Mouse (Mus musculus): ENCODE measurements around the gene Lgals9. TPM values are rescaled to one million over a fixed set of nuclear protein-coding genes. Genes with fewer than 3 reads are reported as not detected.

The Lgals9 gene
- total and polyA plus RNA-seq, 2 experiments from 2014 or later, result 21.8 to 24.0 TPM

DNA sequence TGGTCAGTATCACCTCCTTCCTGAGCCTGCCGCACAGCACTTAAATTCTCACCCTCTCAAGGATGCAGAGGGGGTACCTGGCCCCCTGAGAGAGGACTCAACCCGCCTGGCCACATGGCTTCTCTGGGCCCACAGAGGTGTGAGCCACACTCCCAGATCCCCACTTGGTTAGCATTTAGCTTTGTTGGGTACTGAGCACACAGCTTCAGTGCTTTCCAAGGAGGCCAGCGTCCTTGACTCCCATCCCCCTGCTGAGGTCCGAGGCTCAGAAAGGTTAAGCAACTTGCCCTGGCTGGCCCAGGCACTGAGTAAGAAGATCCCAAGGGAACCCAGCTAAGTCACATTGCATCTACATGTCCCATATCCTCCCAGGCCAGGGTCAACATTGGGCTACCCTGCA is 16.6 kb downstream of the Lgals9 start:
- TF ChIP-seq CTCF (IDR thresholded peaks at IDR 0.05; ENCODE audit: low read depth), result no peak
- DNase-seq (ENCODE audit: low spot score), result no peak
- no peak for ATAC-seq
- 92% methylated on average over 4 of the region's 4 CpGs for WGBS
- Histone ChIP-seq H3K4me2 (ENCODE audit: low read depth, low read length) (no peak overlapping the region), H3K4me1 (ENCODE audit: insufficient read depth, low read length) (peaks cover 2% of the 10 kb centered on the region; the same call in 1 of the 2 replicates), H3K9ac (replicated peaks; ENCODE audit: low read length) (no peak overlapping the region), H3K4me3 (ENCODE audit: low read length) (no peak overlapping the region), H3K9me3 (ENCODE audit: low read length) (no peaks in the 10 kb centered on the region), H3K27me3 (ENCODE audit: insufficient read depth, low read length) (no peaks in the 10 kb centered on the region), H3K36me3 (ENCODE audit: insufficient read depth, low read length) (no peaks in the 10 kb centered on the region), H3K27ac (no peak overlapping the region)

GRCm38 (mm10) chr11:78967371-78967770 is 17.4 kb downstream of the Lgals9 start:
- no peak overlapping the region for H3K4me2 ChIP-seq (ENCODE audit: low read depth, low read length)
- ATAC-seq, result no peak
- WGBS, result 30% methylated on average over 4 of the region's 4 CpGs

DNA sequence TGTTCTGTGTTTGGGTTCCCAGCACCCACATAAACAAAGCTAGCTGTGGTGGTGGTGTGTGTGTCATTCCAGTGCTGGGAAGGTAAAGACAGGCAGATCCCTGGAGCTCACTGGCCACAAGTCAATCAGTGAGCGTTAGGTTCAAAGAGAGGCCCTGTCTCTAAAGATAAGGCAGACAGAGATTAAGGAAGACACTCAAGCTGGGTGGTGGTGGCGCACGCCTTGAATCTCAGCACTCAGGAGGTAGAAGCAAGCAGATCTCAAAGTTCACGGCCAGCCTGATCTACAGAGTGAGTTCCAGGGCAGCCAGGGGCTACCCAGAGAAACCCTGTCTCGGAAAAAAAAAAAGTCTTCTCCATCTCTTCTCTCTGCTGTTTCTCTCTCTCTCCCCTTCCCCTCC is 23.5 kb downstream of the Lgals9 start:
- H3K36me3 ChIP-seq (ENCODE audit: insufficient read depth, low read length), result no peaks in the 10 kb centered on the region
- DNase-seq (ENCODE audit: low spot score), result no peak
- TF ChIP-seq CTCF (IDR thresholded peaks at IDR 0.05; ENCODE audit: low read depth), result no peak
- no peaks in the 10 kb centered on the region for H3K9me3 ChIP-seq (ENCODE audit: low read length)
- H3K9ac ChIP-seq (replicated peaks; ENCODE audit: low read length), result no peak overlapping the region
- ATAC-seq, result no peak
- H3K4me3 ChIP-seq (ENCODE audit: low read length), result no peak overlapping the region
- H3K4me1 ChIP-seq (ENCODE audit: insufficient read depth, low read length), result no peaks in the 10 kb centered on the region
- H3K27ac ChIP-seq, result no peak overlapping the region
- WGBS, result 87% methylated on average over 5 of the region's 5 CpGs
- no peaks in the 10 kb centered on the region for H3K27me3 ChIP-seq (ENCODE audit: insufficient read depth, low read length)
- no peak overlapping the region for H3K4me2 ChIP-seq (ENCODE audit: low read depth, low read length)

More at GRCm38 (mm10) chr11:78967371-78967770, 17.4 kb downstream of the Lgals9 start:
- TF ChIP-seq CTCF (IDR thresholded peaks at IDR 0.05; ENCODE audit: low read depth), result peak; percentile 74
- H3K4me1 ChIP-seq (ENCODE audit: insufficient read depth, low read length), result no peaks in the 10 kb centered on the region
- H3K9ac ChIP-seq (replicated peaks; ENCODE audit: low read length), result no peak overlapping the region
- no peak overlapping the region for H3K4me3 ChIP-seq (ENCODE audit: low read length)
- no peaks in the 10 kb centered on the region for H3K36me3 ChIP-seq (ENCODE audit: insufficient read depth, low read length)
- peak; percentile 74 for DNase-seq (ENCODE audit: low spot score)
- no peaks in the 10 kb centered on the region for H3K9me3 ChIP-seq (ENCODE audit: low read length)
- no peaks in the 10 kb centered on the region for H3K27me3 ChIP-seq (ENCODE audit: insufficient read depth, low read length)
- no peak overlapping the region for H3K27ac ChIP-seq

DNA sequence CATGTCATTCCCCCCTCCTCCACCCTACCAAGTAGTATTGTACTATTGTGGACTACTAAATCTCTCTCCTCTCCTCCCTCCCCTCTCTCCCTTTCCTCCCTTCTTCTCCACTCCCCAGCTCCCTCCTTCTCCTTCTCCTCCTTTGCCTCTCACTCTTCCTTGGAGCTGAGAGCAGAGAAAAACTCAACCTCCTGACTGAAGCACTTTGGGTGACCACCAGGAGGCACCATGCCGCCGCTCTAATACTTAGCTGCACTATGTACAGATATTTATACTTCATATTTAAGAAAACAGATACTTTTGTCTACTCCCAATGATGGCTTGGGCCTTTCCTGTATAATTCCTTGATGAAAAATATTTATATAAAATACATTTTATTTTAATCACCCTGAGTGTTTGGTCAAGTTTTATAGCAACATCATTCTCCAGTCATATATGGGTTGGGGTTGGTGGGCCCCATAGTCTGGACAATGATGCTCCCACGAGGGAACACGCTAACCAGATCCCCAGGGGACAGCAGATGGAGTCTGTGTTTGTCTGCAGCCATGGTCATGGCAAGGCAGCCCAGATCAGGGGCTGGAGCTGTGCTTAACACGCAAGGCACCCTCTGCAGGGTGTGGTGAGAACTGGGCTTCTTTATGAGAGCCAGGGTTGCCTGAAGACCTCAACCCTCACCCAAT is 24.8 kb downstream of the Lgals9 start:
- Histone ChIP-seq H3K9me3 (ENCODE audit: low read length) (no peaks in the 10 kb centered on the region), H3K27ac (no peak overlapping the region), H3K9ac (replicated peaks; ENCODE audit: low read length) (no peak overlapping the region), H3K36me3 (ENCODE audit: insufficient read depth, low read length) (no peaks in the 10 kb centered on the region), H3K4me1 (ENCODE audit: insufficient read depth, low read length) (no peaks in the 10 kb centered on the region), H3K4me3 (ENCODE audit: low read length) (no peak overlapping the region), H3K4me2 (ENCODE audit: low read depth, low read length) (no peak overlapping the region), H3K27me3 (ENCODE audit: insufficient read depth, low read length) (no peaks in the 10 kb centered on the region)
- WGBS, result 70% methylated on average over 5 of the region's 5 CpGs
- peak; percentile 62 for TF ChIP-seq CTCF (IDR thresholded peaks at IDR 0.05; ENCODE audit: low read depth)
- DNase-seq (ENCODE audit: low spot score) (peak; percentile 35), ATAC-seq (no peak)

DNA sequence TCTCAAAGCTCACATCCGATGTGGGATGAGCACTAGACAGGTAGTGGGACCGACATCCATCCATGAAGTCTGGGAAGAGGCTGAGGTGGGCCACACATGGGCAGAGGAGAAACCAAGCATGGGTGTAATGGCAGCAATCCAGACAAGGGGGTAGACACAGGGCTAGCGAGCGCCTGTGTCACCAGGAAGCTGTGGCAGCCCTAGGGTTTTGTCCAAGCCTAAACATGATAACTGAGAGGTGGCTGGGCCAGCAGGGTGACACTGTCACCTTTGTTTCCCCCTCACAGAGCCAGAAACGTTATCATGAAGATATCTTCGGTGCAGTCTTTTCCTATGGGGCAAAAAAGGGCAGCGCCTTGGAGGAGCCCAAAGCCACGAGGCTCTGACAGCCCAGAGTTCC is 25.4 kb downstream of the Lgals9 start:
- H3K27ac ChIP-seq, result no peak overlapping the region
- no peaks in the 10 kb centered on the region for H3K27me3 ChIP-seq (ENCODE audit: insufficient read depth, low read length)
- no peaks in the 10 kb centered on the region for H3K4me1 ChIP-seq (ENCODE audit: insufficient read depth, low read length)
- no peaks in the 10 kb centered on the region for H3K9me3 ChIP-seq (ENCODE audit: low read length)
- H3K4me3 ChIP-seq (ENCODE audit: low read length), result no peak overlapping the region
- no peaks in the 10 kb centered on the region for H3K36me3 ChIP-seq (ENCODE audit: insufficient read depth, low read length)
- no peak for DNase-seq (ENCODE audit: low spot score)
- TF ChIP-seq CTCF (IDR thresholded peaks at IDR 0.05; ENCODE audit: low read depth), result no peak
- no peak for ATAC-seq
- H3K9ac ChIP-seq (replicated peaks; ENCODE audit: low read length), result no peak overlapping the region
- no peak overlapping the region for H3K4me2 ChIP-seq (ENCODE audit: low read depth, low read length)
- 74% methylated on average over 8 of the region's 8 CpGs for WGBS

- ATAC-seq (peak; percentile 45; the same call in 1 of the 2 replicates), DNase-seq (ENCODE audit: low spot score) (peak; percentile 89)
- Histone ChIP-seq H3K36me3 (ENCODE audit: insufficient read depth, low read length) (no peaks in the 10 kb centered on the region), H3K4me1 (ENCODE audit: insufficient read depth, low read length) (no peaks in the 10 kb centered on the region), H3K27ac (no peak overlapping the region), H3K9ac (replicated peaks; ENCODE audit: low read length) (no peak overlapping the region), H3K4me2 (ENCODE audit: low read depth, low read length) (no peak overlapping the region), H3K4me3 (ENCODE audit: low read length) (no peak overlapping the region), H3K27me3 (ENCODE audit: insufficient read depth, low read length) (no peaks in the 10 kb centered on the region), H3K9me3 (ENCODE audit: low read length) (no peaks in the 10 kb centered on the region)
- 12% methylated on average over 7 of the region's 7 CpGs for WGBS
- TF ChIP-seq CTCF (IDR thresholded peaks at IDR 0.05; ENCODE audit: low read depth), result peak; percentile 91
These were observed 28.5 kb downstream of the Lgals9 start for GRCm38 (mm10) chr11:78956260-78956659.

DNA sequence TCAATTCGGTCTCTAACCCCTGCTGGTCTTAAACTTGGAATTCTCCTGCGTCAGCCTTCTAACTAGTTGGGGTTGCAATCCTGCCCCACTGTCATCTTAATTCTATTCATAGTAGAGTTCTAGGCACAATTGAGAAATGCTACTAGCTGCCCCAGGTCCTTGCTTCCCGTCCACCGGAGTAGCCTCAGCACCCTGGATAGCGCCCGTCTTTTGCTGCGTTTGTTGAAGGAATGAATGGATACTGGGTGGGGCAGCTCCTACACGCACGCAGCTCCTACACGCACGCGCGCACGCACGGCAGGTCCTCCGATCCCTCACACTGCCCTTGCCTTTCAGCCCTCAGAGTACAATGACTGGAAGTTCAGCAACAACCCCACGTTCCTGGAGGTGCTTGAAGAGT is 32.3 kb downstream of the Lgals9 start:
- Histone ChIP-seq H3K27ac (no peak overlapping the region), H3K9me3 (ENCODE audit: low read length) (no peaks in the 10 kb centered on the region), H3K9ac (replicated peaks; ENCODE audit: low read length) (no peak overlapping the region), H3K4me3 (ENCODE audit: low read length) (peak overlapping the region; percentile 11; the same call in 1 of the 2 replicates), H3K4me1 (ENCODE audit: insufficient read depth, low read length) (no peaks in the 10 kb centered on the region), H3K36me3 (ENCODE audit: insufficient read depth, low read length) (no peaks in the 10 kb centered on the region), H3K4me2 (ENCODE audit: low read depth, low read length) (peak overlapping the region; percentile 45), H3K27me3 (ENCODE audit: insufficient read depth, low read length) (no peaks in the 10 kb centered on the region)
- ATAC-seq (no peak), DNase-seq (ENCODE audit: low spot score) (peak; percentile 35)
- no peak for TF ChIP-seq CTCF (IDR thresholded peaks at IDR 0.05; ENCODE audit: low read depth)
- WGBS, result 9% methylated on average over 17 of the region's 17 CpGs
